ENCODE assay signal across 8 mouse cellular contexts in genomic region chr14:61648685-61649504, GRCm38 (mm10). TPM values are rescaled to one million over a fixed set of nuclear protein-coding genes. Genes with fewer than 3 reads are reported as not detected.
DNase-seq lines count a peak whose midpoint lies in the region; ATAC-seq and TF ChIP-seq lines count a peak whose summit lies in the region.

No protein-coding gene starts in this region.

- DNase-seq in ES-CJ7 (ENCODE audit: low read depth, low spot score) = peak; percentile 97
- peak; percentile 91 for DNase-seq in cerebellum, adult 11 months
- DNase-seq in forebrain, embryonic 14.5 days (ENCODE audit: low spot score) = peak; percentile 99
- peak; percentile 89 for DNase-seq in heart, postnatal 25 days (ENCODE audit: low spot score)
- peak; percentile 88 to 97 for DNase-seq in layer of hippocampus, adult 18-20 months (ENCODE audit: low spot score in 2 of 2)
- peak; percentile 90 for DNase-seq in lung, adult 2 months
- peak; percentile 94 to 95 for DNase-seq in thymus, adult 18-20 months

- H3K36me3 ChIP-seq in forebrain, embryonic 14.5 days (ENCODE audit: control insufficient read depth, insufficient read depth, low read length) = no peaks in the 10 kb centered on the region

- H3K4me2 ChIP-seq in forebrain, embryonic 14.5 days (ENCODE audit: low read length) = peak overlapping the region; percentile 74

- no peaks in the 10 kb centered on the region for H3K9me3 ChIP-seq in forebrain, embryonic 14.5 days (replicated peaks; ENCODE audit: control insufficient read depth, low read length)

- peak; percentile 95 for ATAC-seq in forebrain, embryonic 14.5 days
- ATAC-seq in neutrophil, adult 5-6 weeks (ENCODE audit: extremely low read depth, insufficient number of reproducible peaks, low FRiP score, poor library complexity, severe bottlenecking) = peak; percentile 79

- peak overlapping the region; percentile 92 for H3K27ac ChIP-seq in forebrain, embryonic 14.5 days (ENCODE audit: low read depth, low read length)

- WGBS in forebrain, embryonic 14.5 days = 2% methylated on average over 62 of the region's 62 CpGs
- 2% methylated on average over 62 of the region's 62 CpGs for WGBS in lung, adult 2 months

- no peaks in the 10 kb centered on the region for H3K27me3 ChIP-seq in forebrain, embryonic 14.5 days (replicated peaks; ENCODE audit: control insufficient read depth, insufficient read depth, low read length)

- peak overlapping the region; percentile 90 for H3K4me3 ChIP-seq in forebrain, embryonic 14.5 days (ENCODE audit: low read depth, low read length)
- H3K4me3 ChIP-seq in lung, adult 2 months (replicated peaks; ENCODE audit: extremely low read depth, low read depth, low read length) = peak overlapping the region; percentile 74

- H3K4me1 ChIP-seq in forebrain, embryonic 14.5 days (ENCODE audit: control insufficient read depth, insufficient read depth, low read length) = no peaks in the 10 kb centered on the region; the same call in 1 of the 2 replicates
- H3K4me1 ChIP-seq in lung, adult 2 months (ENCODE audit: control insufficient read depth, insufficient read depth, low read length) = peaks cover 5% of the 10 kb centered on the region

- TF ChIP-seq CTCF in lung, adult 2 months (IDR thresholded peaks at IDR 0.05; ENCODE audit: insufficient read depth, low read length) = no peak

- TF ChIP-seq POLR2A in lung, adult 2 months (IDR thresholded peaks at IDR 0.05; ENCODE audit: borderline replicate concordance, extremely low read depth, low read depth, low read length) = peak; percentile 89

- intact Hi-C loops in heart, postnatal 25 days (cut with DNase I) = loop anchor here (5.0 to 10.0 kb wide), 2 partner anchors 77 to 1616 kb away; no protein-coding TSS in a partner anchor

- H3K9ac ChIP-seq in forebrain, embryonic 14.5 days (ENCODE audit: low read length) = peak overlapping the region; percentile 95

RNA-seq across cellular contexts. Expression of gene Kcnrg, which starts 41.6 kb away (rescaled TPM):
- 2.8 and 3.7 TPM in 2 replicates for polyA plus RNA-seq in forebrain, embryonic 14.5 days (2014; fragmentation: Nextera tagmentation; extraction: Ambion mirVana)
- total RNA-seq in heart, postnatal 25 days (2021) = under 1 TPM in 1 of 2 experiments, not detected in 1; 0.13 TPM
- under 1 TPM; 0.97 to 0.99 TPM for total RNA-seq in layer of hippocampus, adult 18-20 months (2021)
- polyA plus RNA-seq in lung, adult 2 months (2012; rRNA removed) = 3.0 and 4.9 TPM in 2 replicates
- 0.25 TPM in 1 of 2 replicates, not detected in the other for total RNA-seq in neutrophil, adult 5-6 weeks (2017)

RNA-seq across cellular contexts. Expression of gene Trim13, which starts 50.8 kb away (rescaled TPM):
- 70.7 and 71.6 TPM in 2 replicates for polyA plus RNA-seq in forebrain, embryonic 14.5 days (2014; fragmentation: Nextera tagmentation; extraction: Ambion mirVana)
- 1 to 10 TPM; 7.9 to 8.6 TPM for total RNA-seq in heart, postnatal 25 days (2021)
- 10 to 100 TPM; 12.1 to 12.5 TPM for total RNA-seq in layer of hippocampus, adult 18-20 months (2021)
- polyA plus RNA-seq in lung, adult 2 months (2012; rRNA removed) = 2.5 and 4.7 TPM in 2 replicates
- 2.2 and 2.6 TPM in 2 replicates for total RNA-seq in neutrophil, adult 5-6 weeks (2017)

Comparison
In these comparisons a context has a peak if more than half of its experiments do, and no peak if none do; other contexts are left out.
1. Peak in every context shown above with its lines: DNase-seq, ATAC-seq, H3K4me3 ChIP-seq and H3K27ac ChIP-seq.